Mouse (Mus musculus): Measurements from ENCODE around the gene Telo2. TPM values are rescaled to one million over a fixed set of nuclear protein-coding genes. Genes with fewer than 3 reads are reported as not detected.

Telo2 gene
- total RNA-seq, 2 experiments from 2014 or later, result 17.6 to 30.4 TPM

Other genes with a start within 250 kb of the Telo2 start
- gene Igfals, start 250.0 kb downstream of the Telo2 start, total RNA-seq (2021), result 10 to 100 TPM in 1 of 2 experiments, 1 to 10 TPM in 1; 9.1 to 17.1 TPM
- 10 to 100 TPM; 42.2 to 43.7 TPM for gene Nubp2, start 229.6 kb downstream of the Telo2 start, total RNA-seq (2021)
- gene Spsb3, start 229.3 kb downstream of the Telo2 start, total RNA-seq (2021), result 10 to 100 TPM; 31.5 to 35.6 TPM
- 10 to 100 TPM; 30.2 to 45.4 TPM for gene Eme2, start 220.9 kb downstream of the Telo2 start, total RNA-seq (2021)
- gene Mrps34, start 220.9 kb downstream of the Telo2 start, total RNA-seq (2021), result 100 to 1,000 TPM; 123 to 140 TPM
- 10 to 100 TPM; 43.6 to 51.3 TPM for gene Nme3, start 219.5 kb downstream of the Telo2 start, total RNA-seq (2021)
- gene Mapk8ip3, start 179.0 kb downstream of the Telo2 start, total RNA-seq (2021), result 100 to 1,000 TPM in 1 of 2 experiments, 10 to 100 TPM in 1; 63.8 to 110 TPM
- 10 to 100 TPM; 38.4 to 44.4 TPM for gene Jpt2, start 155.3 kb downstream of the Telo2 start, total RNA-seq (2021)
- 10 to 100 TPM; 18.7 to 20.0 TPM for gene Cramp1l, start 100.2 kb downstream of the Telo2 start, total RNA-seq (2021)
- 10 to 100 TPM; 25.0 to 28.2 TPM for gene Ift140, start 99.9 kb downstream of the Telo2 start, total RNA-seq (2021)
- gene Tmem204, start 32.4 kb downstream of the Telo2 start, total RNA-seq (2021), result 10 to 100 TPM; 23.1 to 31.8 TPM
- under 1 TPM; 0.18 to 0.69 TPM for gene Ptx4, start 4.8 kb upstream of the Telo2 start, total RNA-seq (2021)
- 10 to 100 TPM; 29.8 to 33.3 TPM for gene Clcn7, start 17.4 kb upstream of the Telo2 start, total RNA-seq (2021)
- gene Ccdc154, start 46.5 kb upstream of the Telo2 start, total RNA-seq (2021), result not detected
- gene Gm38655, start 59.5 kb upstream of the Telo2 start, total RNA-seq (2021), result not detected
- gene BC003965, start 68.6 kb upstream of the Telo2 start, total RNA-seq (2021), result 10 to 100 TPM; 19.8 to 24.3 TPM
- gene Unkl, start 72.4 kb upstream of the Telo2 start, total RNA-seq (2021), result 10 to 100 TPM; 12.3 to 19.8 TPM
- gene Gnptg, start 124.2 kb upstream of the Telo2 start, total RNA-seq (2021), result 10 to 100 TPM; 30.6 to 30.7 TPM
- 10 to 100 TPM; 22.1 to 22.6 TPM for gene Tsr3, start 124.2 kb upstream of the Telo2 start, total RNA-seq (2021)
- 10 to 100 TPM in 1 of 2 experiments, 1 to 10 TPM in 1; 6.4 to 11.8 TPM for gene Baiap3, start 140.4 kb upstream of the Telo2 start, total RNA-seq (2021)
- 100 to 1,000 TPM; 221 to 242 TPM for gene Ube2i, start 158.7 kb upstream of the Telo2 start, total RNA-seq (2021)
- gene Prss34, start 182.4 kb upstream of the Telo2 start, total RNA-seq (2021), result 1 to 10 TPM; 1.8 to 2.4 TPM
- gene Prss28, start 192.7 kb upstream of the Telo2 start, total RNA-seq (2021), result not detected
- gene Prss29, start 202.7 kb upstream of the Telo2 start, total RNA-seq (2021), result not detected
- 1 to 10 TPM; 3.5 to 4.0 TPM for gene Tpsab1, start 229.6 kb upstream of the Telo2 start, total RNA-seq (2021)